Mouse (Mus musculus): ENCODE results near the gene Sirt2. TPM values are rescaled to one million over a fixed set of nuclear protein-coding genes. Genes with fewer than 3 reads are reported as not detected.

Gene Sirt2
- polyA plus RNA-seq, 1 experiment, result 64.1 TPM

GRCm38 (mm10) chr7:28802846-28803588 is 36.5 kb downstream of the Sirt2 start:
- Histone ChIP-seq H3K4me3 (ENCODE audit: insufficient read depth, low read length) (no peak overlapping the region), H3K4me1 (ENCODE audit: control insufficient read depth, insufficient read depth, low read length) (peaks cover 24% of the 10 kb centered on the region), H3K27ac (ENCODE audit: insufficient read depth, low read length) (peak overlapping the region; percentile 99)
- TF ChIP-seq CTCF (IDR thresholded peaks at IDR 0.05; ENCODE audit: borderline replicate concordance, insufficient read depth, low read length), result no peak
- no peak; the same call in 1 of the 2 replicates for TF ChIP-seq POLR2A (IDR thresholded peaks at IDR 0.05; ENCODE audit: low read depth, low read length)

- H3K4me3 ChIP-seq (ENCODE audit: insufficient read depth, low read length), result no peak overlapping the region
- TF ChIP-seq POLR2A (IDR thresholded peaks at IDR 0.05; ENCODE audit: low read depth, low read length) (no peak), CTCF (IDR thresholded peaks at IDR 0.05; ENCODE audit: borderline replicate concordance, insufficient read depth, low read length) (no peak)
- H3K27ac ChIP-seq (ENCODE audit: insufficient read depth, low read length), result no peak overlapping the region
- peaks cover 25% of the 10 kb centered on the region for H3K4me1 ChIP-seq (ENCODE audit: control insufficient read depth, insufficient read depth, low read length)
Measured at GRCm38 (mm10) chr7:28803756-28804155, 37.2 kb downstream of the Sirt2 start.

GRCm38 (mm10) chr7:28806869-28807268 is 40.3 kb downstream of the Sirt2 start:
- Histone ChIP-seq H3K4me3 (ENCODE audit: insufficient read depth, low read length) (no peak overlapping the region), H3K4me1 (ENCODE audit: control insufficient read depth, insufficient read depth, low read length) (peaks cover 20% of the 10 kb centered on the region), H3K27ac (ENCODE audit: insufficient read depth, low read length) (no peak overlapping the region)
- TF ChIP-seq CTCF (IDR thresholded peaks at IDR 0.05; ENCODE audit: borderline replicate concordance, insufficient read depth, low read length) (no peak), POLR2A (IDR thresholded peaks at IDR 0.05; ENCODE audit: low read depth, low read length) (no peak)

- Histone ChIP-seq H3K4me1 (ENCODE audit: control insufficient read depth, insufficient read depth, low read length) (peaks cover 15% of the 10 kb centered on the region), H3K27ac (ENCODE audit: insufficient read depth, low read length) (peak overlapping the region; percentile 95), H3K4me3 (ENCODE audit: insufficient read depth, low read length) (peak overlapping the region; percentile 46)
- TF ChIP-seq POLR2A (IDR thresholded peaks at IDR 0.05; ENCODE audit: low read depth, low read length), result no peak
- TF ChIP-seq CTCF (IDR thresholded peaks at IDR 0.05; ENCODE audit: borderline replicate concordance, insufficient read depth, low read length), result no peak
Measured at GRCm38 (mm10) chr7:28807641-28808220, 41.2 kb downstream of the Sirt2 start.

DNA sequence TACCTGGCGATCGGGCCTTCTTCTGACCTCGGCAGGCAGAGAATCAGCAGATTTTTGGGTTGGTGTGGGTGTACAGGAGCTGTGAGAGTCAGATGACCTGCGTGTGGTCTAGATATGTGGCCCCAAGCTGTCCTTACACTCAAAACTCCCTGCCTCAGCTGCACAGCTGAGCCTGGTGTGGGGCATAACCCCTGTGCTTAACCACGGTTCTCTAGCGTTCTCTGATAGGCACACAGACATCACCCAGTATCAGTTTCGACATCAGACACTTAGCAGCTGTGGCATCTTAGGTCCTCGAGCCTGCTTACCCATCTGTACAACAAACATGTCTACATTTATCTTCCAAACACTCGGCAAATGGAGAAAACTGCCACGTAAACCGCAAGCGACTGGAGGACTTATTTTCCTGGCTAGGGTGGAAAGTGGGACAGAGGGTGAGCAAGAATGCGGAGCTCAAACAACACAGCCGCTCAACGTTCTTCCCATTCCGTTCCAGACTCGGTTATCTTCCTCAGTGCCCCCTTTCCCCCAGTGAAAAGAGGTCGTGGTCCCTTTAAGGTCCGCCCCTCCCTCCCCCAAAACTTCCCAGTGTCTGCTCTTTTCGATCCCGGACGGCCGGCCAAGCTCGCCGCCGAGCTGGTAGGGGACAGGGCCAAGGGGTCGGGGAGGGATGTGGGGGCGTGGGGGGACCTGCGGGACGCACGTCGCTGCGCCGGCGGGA is 41.8 kb downstream of the Sirt2 start, which contains the start of gene Hnrnpl:
Gene Hnrnpl, plus strand, starts transcription at position 321 of the 721 bp plus-strand sequence.
- TF ChIP-seq POLR2A (IDR thresholded peaks at IDR 0.05; ENCODE audit: low read depth, low read length) (peak; percentile 61), CTCF (IDR thresholded peaks at IDR 0.05; ENCODE audit: borderline replicate concordance, insufficient read depth, low read length) (no peak)
- peaks cover 9% of the 10 kb centered on the region for H3K4me1 ChIP-seq (ENCODE audit: control insufficient read depth, insufficient read depth, low read length)
- H3K27ac ChIP-seq (ENCODE audit: insufficient read depth, low read length), result peak within 1 kb of the TSS; percentile 95
- H3K4me3 ChIP-seq (ENCODE audit: insufficient read depth, low read length), result peak within 1 kb of the TSS; percentile 58

GRCm38 (mm10) chr7:28808957-28809393 is 42.4 kb downstream of the Sirt2 start:
- Histone ChIP-seq H3K4me3 (ENCODE audit: insufficient read depth, low read length) (peak overlapping the region; percentile 58), H3K27ac (ENCODE audit: insufficient read depth, low read length) (peak overlapping the region; percentile 95), H3K4me1 (ENCODE audit: control insufficient read depth, insufficient read depth, low read length) (peaks cover 7% of the 10 kb centered on the region)
- TF ChIP-seq CTCF (IDR thresholded peaks at IDR 0.05; ENCODE audit: borderline replicate concordance, insufficient read depth, low read length) (no peak), POLR2A (IDR thresholded peaks at IDR 0.05; ENCODE audit: low read depth, low read length) (peak; percentile 82)

GRCm38 (mm10) chr7:28809401-28810089 is 43.0 kb downstream of the Sirt2 start:
- peaks cover 7% of the 10 kb centered on the region for H3K4me1 ChIP-seq (ENCODE audit: control insufficient read depth, insufficient read depth, low read length)
- peak overlapping the region; percentile 95 for H3K27ac ChIP-seq (ENCODE audit: insufficient read depth, low read length)
- peak overlapping the region; percentile 58 for H3K4me3 ChIP-seq (ENCODE audit: insufficient read depth, low read length)
- TF ChIP-seq CTCF (IDR thresholded peaks at IDR 0.05; ENCODE audit: borderline replicate concordance, insufficient read depth, low read length), result no peak
- TF ChIP-seq POLR2A (IDR thresholded peaks at IDR 0.05; ENCODE audit: low read depth, low read length), result peak; percentile 68

DNA sequence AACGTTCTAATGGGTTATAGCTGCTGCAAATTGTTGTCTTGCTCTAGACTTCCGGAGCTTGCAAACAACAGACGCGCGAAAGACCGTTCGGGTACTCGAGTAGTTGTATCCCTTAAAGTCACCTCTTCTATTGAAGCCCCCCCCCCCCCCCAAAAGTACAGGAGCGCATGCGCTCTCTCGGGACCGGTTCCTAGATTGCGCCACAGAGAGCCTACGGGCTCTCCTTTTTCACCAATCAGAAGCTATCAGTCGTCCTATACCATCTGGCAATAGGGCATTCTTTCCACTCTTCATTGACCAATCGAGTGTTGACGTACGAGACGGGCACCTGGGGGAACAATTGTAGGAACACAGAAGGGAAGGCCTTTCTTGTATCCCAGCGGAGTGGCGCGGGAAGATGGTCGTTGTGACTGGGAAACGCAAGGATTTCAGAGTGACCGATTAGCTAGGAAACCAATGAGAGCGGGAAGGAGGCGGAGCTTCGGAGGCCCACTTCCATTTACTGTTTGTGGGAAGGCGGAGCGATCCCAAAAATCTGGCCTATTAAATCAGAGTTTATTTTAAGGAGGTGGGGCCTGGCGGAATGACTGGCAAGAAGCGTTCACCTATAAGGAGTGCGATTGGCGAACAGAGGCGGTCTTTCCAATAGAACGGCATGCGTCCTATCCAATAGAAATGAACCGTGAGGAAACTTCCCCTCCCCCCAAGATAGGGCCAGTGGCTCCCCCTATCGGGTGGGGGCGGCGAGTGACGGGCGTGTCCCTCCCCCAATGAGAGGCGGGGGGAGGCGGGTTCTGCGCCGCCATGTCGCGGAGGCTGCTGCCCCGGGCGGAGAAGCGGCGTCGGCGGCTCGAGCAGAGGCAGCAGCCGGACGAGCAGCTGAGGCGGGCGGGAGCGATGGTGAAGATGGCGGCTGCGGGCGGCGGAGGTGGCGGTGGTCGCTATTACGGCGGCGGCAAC is 43.9 kb downstream of the Sirt2 start:
- H3K4me1 ChIP-seq (ENCODE audit: control insufficient read depth, insufficient read depth, low read length), result peaks cover 7% of the 10 kb centered on the region
- TF ChIP-seq CTCF (IDR thresholded peaks at IDR 0.05; ENCODE audit: borderline replicate concordance, insufficient read depth, low read length), result no peak
- peak; percentile 88 for TF ChIP-seq POLR2A (IDR thresholded peaks at IDR 0.05; ENCODE audit: low read depth, low read length)

More for the DNA sequence above, 43.9 kb downstream of the Sirt2 start:
- H3K27ac ChIP-seq (ENCODE audit: insufficient read depth, low read length), result peak overlapping the region; percentile 95
- peak overlapping the region; percentile 84 for H3K4me3 ChIP-seq (ENCODE audit: insufficient read depth, low read length)

Measured in embryonic fibroblast, embryonic 13.5 days (primary cell).